Mouse (Mus musculus): ENCODE results near the gene Ppp2r5c. TPM values are rescaled to one million over a fixed set of nuclear protein-coding genes. Genes with fewer than 3 reads are reported as not detected.
A peak's percentile ranks its signal among the peaks of the same experiment; 100 is the strongest.

The Ppp2r5c gene
- polyA plus RNA-seq, 1 experiment, result 59.4 TPM

- H3K27ac ChIP-seq (ENCODE audit: control insufficient read depth, insufficient read depth, low read depth, low read length, poor library complexity), result no peak overlapping the region
- H3K4me1 ChIP-seq (ENCODE audit: control insufficient read depth, insufficient read depth, low read length), result peaks cover 13% of the 10 kb centered on the region
- WGBS, result 33% methylated on average over 2 of the region's 2 CpGs
- no peak for TF ChIP-seq CTCF (IDR thresholded peaks at IDR 0.05; ENCODE audit: control insufficient read depth, insufficient read depth, low read length)
- no peak for TF ChIP-seq POLR2A (IDR thresholded peaks at IDR 0.05; ENCODE audit: borderline replicate concordance, control insufficient read depth, low read depth, low read length)
- no peak overlapping the region for H3K4me3 ChIP-seq (replicated peaks; ENCODE audit: control insufficient read depth, low read depth, low read length)
Observed at GRCm38 (mm10) chr12:110494846-110495245, 47.9 kb downstream of the Ppp2r5c start.

GRCm38 (mm10) chr12:110495260-110495659 lies 48.3 kb downstream of the Ppp2r5c start:
- WGBS, result 92% methylated on average over 8 of the region's 8 CpGs
- Histone ChIP-seq H3K4me1 (ENCODE audit: control insufficient read depth, insufficient read depth, low read length) (peaks cover 14% of the 10 kb centered on the region), H3K4me3 (replicated peaks; ENCODE audit: control insufficient read depth, low read depth, low read length) (no peak overlapping the region), H3K27ac (ENCODE audit: control insufficient read depth, insufficient read depth, low read depth, low read length, poor library complexity) (no peak overlapping the region)
- TF ChIP-seq CTCF (IDR thresholded peaks at IDR 0.05; ENCODE audit: control insufficient read depth, insufficient read depth, low read length), result no peak
- TF ChIP-seq POLR2A (IDR thresholded peaks at IDR 0.05; ENCODE audit: borderline replicate concordance, control insufficient read depth, low read depth, low read length), result no peak

GRCm38 (mm10) chr12:110496016-110496415 lies 49.1 kb downstream of the Ppp2r5c start:
- H3K27ac ChIP-seq (ENCODE audit: control insufficient read depth, insufficient read depth, low read depth, low read length, poor library complexity), result no peak overlapping the region
- WGBS, result 80% methylated on average over 5 of the region's 5 CpGs
- peaks cover 15% of the 10 kb centered on the region for H3K4me1 ChIP-seq (ENCODE audit: control insufficient read depth, insufficient read depth, low read length)

GRCm38 (mm10) chr12:110497013-110497412 lies 50.1 kb downstream of the Ppp2r5c start:
- TF ChIP-seq CTCF (IDR thresholded peaks at IDR 0.05; ENCODE audit: control insufficient read depth, insufficient read depth, low read length), result no peak
- TF ChIP-seq POLR2A (IDR thresholded peaks at IDR 0.05; ENCODE audit: borderline replicate concordance, control insufficient read depth, low read depth, low read length), result no peak
- WGBS, result 70% methylated on average over 3 of the region's 3 CpGs
- Histone ChIP-seq H3K4me3 (replicated peaks; ENCODE audit: control insufficient read depth, low read depth, low read length) (no peak overlapping the region), H3K27ac (ENCODE audit: control insufficient read depth, insufficient read depth, low read depth, low read length, poor library complexity) (no peak overlapping the region), H3K4me1 (ENCODE audit: control insufficient read depth, insufficient read depth, low read length) (peaks cover 15% of the 10 kb centered on the region)

More at GRCm38 (mm10) chr12:110496016-110496415, 49.1 kb downstream of the Ppp2r5c start:
- no peak for TF ChIP-seq CTCF (IDR thresholded peaks at IDR 0.05; ENCODE audit: control insufficient read depth, insufficient read depth, low read length)
- TF ChIP-seq POLR2A (IDR thresholded peaks at IDR 0.05; ENCODE audit: borderline replicate concordance, control insufficient read depth, low read depth, low read length), result no peak
- H3K4me3 ChIP-seq (replicated peaks; ENCODE audit: control insufficient read depth, low read depth, low read length), result no peak overlapping the region

- no peak for TF ChIP-seq CTCF (IDR thresholded peaks at IDR 0.05; ENCODE audit: control insufficient read depth, insufficient read depth, low read length)
- TF ChIP-seq POLR2A (IDR thresholded peaks at IDR 0.05; ENCODE audit: borderline replicate concordance, control insufficient read depth, low read depth, low read length), result no peak
- Histone ChIP-seq H3K27ac (ENCODE audit: control insufficient read depth, insufficient read depth, low read depth, low read length, poor library complexity) (no peak overlapping the region), H3K4me1 (ENCODE audit: control insufficient read depth, insufficient read depth, low read length) (peaks cover 15% of the 10 kb centered on the region), H3K4me3 (replicated peaks; ENCODE audit: control insufficient read depth, low read depth, low read length) (no peak overlapping the region)
- 65% methylated on average over 8 of the region's 8 CpGs for WGBS
Observed at GRCm38 (mm10) chr12:110497485-110497884, 50.6 kb downstream of the Ppp2r5c start.

- Histone ChIP-seq H3K4me3 (replicated peaks; ENCODE audit: control insufficient read depth, low read depth, low read length) (peak overlapping the region; percentile 40), H3K27ac (ENCODE audit: control insufficient read depth, insufficient read depth, low read depth, low read length, poor library complexity) (peak overlapping the region; percentile 80), H3K4me1 (ENCODE audit: control insufficient read depth, insufficient read depth, low read length) (peaks cover 17% of the 10 kb centered on the region)
- WGBS, result 40% methylated on average over 22 of the region's 22 CpGs
- no peak for TF ChIP-seq POLR2A (IDR thresholded peaks at IDR 0.05; ENCODE audit: borderline replicate concordance, control insufficient read depth, low read depth, low read length)
- TF ChIP-seq CTCF (IDR thresholded peaks at IDR 0.05; ENCODE audit: control insufficient read depth, insufficient read depth, low read length), result no peak
Observed at GRCm38 (mm10) chr12:110498283-110499224, 51.6 kb downstream of the Ppp2r5c start.

GRCm38 (mm10) chr12:110499225-110499992 lies 52.5 kb downstream of the Ppp2r5c start:
- 20% methylated on average over 14 of the region's 14 CpGs for WGBS
- Histone ChIP-seq H3K4me3 (replicated peaks; ENCODE audit: control insufficient read depth, low read depth, low read length) (no peak overlapping the region), H3K4me1 (ENCODE audit: control insufficient read depth, insufficient read depth, low read length) (peaks cover 15% of the 10 kb centered on the region), H3K27ac (ENCODE audit: control insufficient read depth, insufficient read depth, low read depth, low read length, poor library complexity) (peak overlapping the region; percentile 80)
- TF ChIP-seq POLR2A (IDR thresholded peaks at IDR 0.05; ENCODE audit: borderline replicate concordance, control insufficient read depth, low read depth, low read length), result peak; percentile 38; the same call in 1 of the 2 replicates
- no peak for TF ChIP-seq CTCF (IDR thresholded peaks at IDR 0.05; ENCODE audit: control insufficient read depth, insufficient read depth, low read length)

GRCm38 (mm10) chr12:110500095-110500494 lies 53.2 kb downstream of the Ppp2r5c start:
- Histone ChIP-seq H3K4me3 (replicated peaks; ENCODE audit: control insufficient read depth, low read depth, low read length) (no peak overlapping the region), H3K4me1 (ENCODE audit: control insufficient read depth, insufficient read depth, low read length) (peaks cover 14% of the 10 kb centered on the region), H3K27ac (ENCODE audit: control insufficient read depth, insufficient read depth, low read depth, low read length, poor library complexity) (no peak overlapping the region)
- TF ChIP-seq CTCF (IDR thresholded peaks at IDR 0.05; ENCODE audit: control insufficient read depth, insufficient read depth, low read length), result no peak
- no peak for TF ChIP-seq POLR2A (IDR thresholded peaks at IDR 0.05; ENCODE audit: borderline replicate concordance, control insufficient read depth, low read depth, low read length)
- WGBS, result 49% methylated on average over 8 of the region's 8 CpGs

Measured in bone marrow, adult 2 months (tissue).